Mouse (Mus musculus) ES-Bruce4 (cell line): ENCODE data around the gene Pakap. TPM values are rescaled to one million over a fixed set of nuclear protein-coding genes. Genes with fewer than 3 reads are reported as not detected.
A peak's percentile ranks its signal among the peaks of the same experiment; 100 is the strongest.

Experiments used
- H3K27ac ChIP-seq: 2 replicates; pipeline ENCODE4 v1.5.1; 2012; ENCODE audit warnings: low read length, inconsistent platforms; ENCODE audit not compliant: insufficient read depth
- H3K27me3 ChIP-seq: 2 replicates; pipeline ENCODE4 v1.6.1; 2012; ENCODE audit warnings: mild to moderate bottlenecking, low read length, inconsistent platforms; ENCODE audit not compliant: control insufficient read depth, poor library complexity, insufficient read depth, severe bottlenecking
- H3K36me3 ChIP-seq: 2 replicates; pipeline ENCODE4 v1.6.1; 2012; ENCODE audit warnings: inconsistent platforms, mild to moderate bottlenecking, low read length, moderate library complexity; ENCODE audit not compliant: control insufficient read depth, poor library complexity, insufficient read depth, severe bottlenecking
- H3K4me1 ChIP-seq: one replicate; pipeline ENCODE4 v1.8.1; 2011; ENCODE audit warnings: low read length; ENCODE audit not compliant: control insufficient read depth, insufficient read depth
- H3K4me3 ChIP-seq: 2 replicates; pipeline ENCODE4 v1.5.1; 2011; ENCODE audit warnings: low read depth, mild to moderate bottlenecking, low read length
- H3K9ac ChIP-seq: 2 replicates; pipeline ENCODE4 v1.6.1; 2012; ENCODE audit warnings: low read depth, mild to moderate bottlenecking, inconsistent platforms; ENCODE audit not compliant: poor library complexity, severe bottlenecking
- H3K9me3 ChIP-seq: replicated peaks from 2 replicates; pipeline ENCODE4 v1.6.1; 2012; ENCODE audit warnings: mild to moderate bottlenecking, low read length, inconsistent platforms; ENCODE audit not compliant: control insufficient read depth, poor library complexity, insufficient read depth, severe bottlenecking
- CTCF ChIP-seq: IDR thresholded peaks from one replicate; pipeline ENCODE4 v1.8.1; 2011; ENCODE audit warnings: low read depth, low read length
- EP300 ChIP-seq: IDR thresholded peaks from 2 replicates; pipeline ENCODE4 v1.6.1; 2011; ENCODE audit warnings: low read depth, low read length; ENCODE audit not compliant: insufficient read depth
- POLR2A ChIP-seq: IDR thresholded peaks from one replicate; pipeline ENCODE4 v1.8.1; 2011; ENCODE audit warnings: low read length; ENCODE audit not compliant: insufficient read depth
- polyA plus RNA-seq: library from polyadenylated mRNA; stranded (reverse); fragments of >200 nt; gene quantifications from 2 replicates; pipeline ENCODE4 v1.2.4, GENCODE M21; 2011; ENCODE audit warnings: low read depth; ENCODE audit not compliant: missing spikeins, insufficient read depth, insufficient read length

Pakap gene
- polyA plus RNA-seq, 1 experiment, result 2.4 TPM

GRCm38 (mm10) chr4:57832318-57832717 is 264.3 kb downstream of the Pakap start:
- TF ChIP-seq EP300 (no peak), CTCF (no peak), POLR2A (no peak)
- H3K4me1 ChIP-seq, result peaks cover 12% of the 10 kb centered on the region

GRCm38 (mm10) chr4:57833060-57833459 is 265.1 kb downstream of the Pakap start:
- H3K9me3 ChIP-seq, result peaks cover 14% of the 10 kb centered on the region
- H3K27me3 ChIP-seq, result no peaks in the 10 kb centered on the region
- no peak overlapping the region for H3K9ac ChIP-seq
- TF ChIP-seq POLR2A (no peak), EP300 (no peak), CTCF (no peak)
- H3K4me3 ChIP-seq, result no peak overlapping the region
- H3K27ac ChIP-seq, result no peak overlapping the region
- peaks cover 12% of the 10 kb centered on the region for H3K4me1 ChIP-seq
- H3K36me3 ChIP-seq, result no peaks in the 10 kb centered on the region

More at GRCm38 (mm10) chr4:57832318-57832717, 264.3 kb downstream of the Pakap start:
- Histone ChIP-seq H3K36me3 (no peaks in the 10 kb centered on the region), H3K4me3 (no peak overlapping the region), H3K9me3 (peaks cover 14% of the 10 kb centered on the region), H3K27ac (no peak overlapping the region), H3K9ac (no peak overlapping the region), H3K27me3 (no peaks in the 10 kb centered on the region)

GRCm38 (mm10) chr4:57834141-57834540 is 266.2 kb downstream of the Pakap start:
- Histone ChIP-seq H3K36me3 (no peaks in the 10 kb centered on the region), H3K4me1 (peaks cover 10% of the 10 kb centered on the region), H3K4me3 (no peak overlapping the region), H3K27ac (peak overlapping the region; percentile 84), H3K9ac (no peak overlapping the region), H3K9me3 (peaks cover 14% of the 10 kb centered on the region), H3K27me3 (no peaks in the 10 kb centered on the region)
- TF ChIP-seq EP300, result peak; percentile 90
- TF ChIP-seq CTCF, result no peak
- TF ChIP-seq POLR2A, result no peak

- TF ChIP-seq CTCF, result no peak
- no peak for TF ChIP-seq EP300
- TF ChIP-seq POLR2A, result no peak
- Histone ChIP-seq H3K4me1 (peaks cover 19% of the 10 kb centered on the region), H3K4me3 (no peak overlapping the region), H3K36me3 (no peaks in the 10 kb centered on the region), H3K27ac (peak overlapping the region; percentile 69), H3K9ac (no peak overlapping the region), H3K9me3 (peaks cover 5% of the 10 kb centered on the region; the same call in 1 of the 2 replicates), H3K27me3 (no peaks in the 10 kb centered on the region)
Observed at GRCm38 (mm10) chr4:57837089-57837488, 269.1 kb downstream of the Pakap start.

- no peak overlapping the region for H3K27ac ChIP-seq
- no peaks in the 10 kb centered on the region for H3K27me3 ChIP-seq
- H3K9ac ChIP-seq, result no peak overlapping the region
- no peaks in the 10 kb centered on the region for H3K36me3 ChIP-seq
- peaks cover 24% of the 10 kb centered on the region for H3K4me1 ChIP-seq
- TF ChIP-seq CTCF, result no peak
- TF ChIP-seq EP300, result no peak
- TF ChIP-seq POLR2A, result no peak
- H3K4me3 ChIP-seq, result no peak overlapping the region
- no peaks in the 10 kb centered on the region for H3K9me3 ChIP-seq
Observed at GRCm38 (mm10) chr4:57839343-57839742, 271.4 kb downstream of the Pakap start.

- H3K36me3 ChIP-seq, result no peaks in the 10 kb centered on the region
- peak overlapping the region; percentile 84 for H3K27ac ChIP-seq
- H3K9ac ChIP-seq, result no peak overlapping the region
- no peaks in the 10 kb centered on the region for H3K27me3 ChIP-seq
- peak; percentile 51; the same call in 1 of the 2 replicates for TF ChIP-seq EP300
- no peak for TF ChIP-seq POLR2A
- no peak overlapping the region for H3K4me3 ChIP-seq
- H3K4me1 ChIP-seq, result peaks cover 18% of the 10 kb centered on the region
- H3K9me3 ChIP-seq, result no peaks in the 10 kb centered on the region
Observed at GRCm38 (mm10) chr4:57841911-57842310, 273.9 kb downstream of the Pakap start.
